Mouse (Mus musculus) MEL (cell line): ENCODE measurements around the gene Tigit. TPM values are rescaled to one million over a fixed set of nuclear protein-coding genes. Genes with fewer than 3 reads are reported as not detected.

Experiments
- DNase-seq: peaks from one replicate; pipeline ENCODE4 v3.0.0; 2011; ENCODE audit warnings: low read depth, low spot score
- H3K27ac ChIP-seq: 2 replicates; pipeline ENCODE4 v1.5.1; 2012; ENCODE audit warnings: low read depth, mild to moderate bottlenecking, control low read depth, low read length, moderate library complexity; ENCODE audit not compliant: control insufficient read depth
- H3K27me3 ChIP-seq, 2 experiments: fragments of 150-350 bp in 1 of 2; sonication (generic) in 1 of 2; 2 replicates each; pipeline ENCODE4 v1.6.1; 2012; ENCODE audit warnings: low read length in 2 of 2, mild to moderate bottlenecking in 2 of 2, improper control_type of control experiment in 1 of 2, moderate library complexity in 1 of 2; ENCODE audit not compliant: insufficient read depth in 2 of 2, control insufficient read depth in 1 of 2
- H3K36me3 ChIP-seq, 2 experiments: 2 replicates each; pipeline ENCODE4 v1.6.1; 2012 to 2014; ENCODE audit warnings: low read length in 2 of 2, improper control_type of control experiment in 1 of 2, inconsistent platforms in 1 of 2, mild to moderate bottlenecking in 1 of 2; ENCODE audit not compliant: insufficient read depth in 2 of 2, control insufficient read depth in 1 of 2
- H3K4me1 ChIP-seq, 2 experiments: fragments of 150-350 bp in 1 of 2; sonication (generic) in 1 of 2; 2 replicates each; pipeline ENCODE4 v1.6.1; 2012; ENCODE audit warnings: low read length in 2 of 2, improper control_type of control experiment in 1 of 2, mild to moderate bottlenecking in 1 of 2; ENCODE audit not compliant: insufficient read depth in 2 of 2, control insufficient read depth in 1 of 2
- H3K4me3 ChIP-seq, 2 experiments: fragments of 150-350 bp in 1 of 2; sonication (generic) in 1 of 2; 2 replicates each; pipeline ENCODE4 v1.5.1; 2012; ENCODE audit warnings: low read depth in 2 of 2, low read length in 2 of 2, mild to moderate bottlenecking in 2 of 2, moderate library complexity in 2 of 2, control low read depth in 1 of 2, improper control_type of control experiment in 1 of 2; ENCODE audit not compliant: control insufficient read depth in 1 of 2, insufficient read depth in 1 of 2
- H3K79me2 ChIP-seq: 2 replicates; pipeline ENCODE4 v1.6.1; 2012; ENCODE audit warnings: mild to moderate bottlenecking, low read length, moderate library complexity; ENCODE audit not compliant: control insufficient read depth, poor library complexity, insufficient read depth
- H3K9ac ChIP-seq: 2 replicates; pipeline ENCODE4 v1.6.1; 2012; ENCODE audit warnings: low read depth, mild to moderate bottlenecking, control low read depth, low read length, moderate library complexity; ENCODE audit not compliant: control insufficient read depth, poor library complexity, severe bottlenecking
- H3K9me3 ChIP-seq: fragments of 150-350 bp; sonication (generic); replicated peaks from 2 replicates; pipeline ENCODE4 v1.6.1; 2012; ENCODE audit warnings: mild to moderate bottlenecking, low read length, improper control_type of control experiment, moderate library complexity; ENCODE audit not compliant: insufficient read depth
- BHLHE40 ChIP-seq: IDR thresholded peaks from 2 replicates; pipeline ENCODE4 v1.6.1; 2012; ENCODE audit warnings: low read depth, mild to moderate bottlenecking, inconsistent platforms, low read length, improper control_type of control experiment, borderline replicate concordance
- CHD2 ChIP-seq: IDR thresholded peaks from 2 replicates; pipeline ENCODE4 v1.6.1; 2011; ENCODE audit warnings: low read length, improper control_type of control experiment
- CTCF ChIP-seq, 3 experiments: IDR thresholded peaks in 2 of 3; conservative IDR thresholded peaks in 1 of 3; 2 replicates each; pipeline ENCODE4 v1.5.1; 2011 to 2012; ENCODE audit warnings: low read length in 3 of 3, low read depth in 2 of 3, mild to moderate bottlenecking in 2 of 3, improper control_type of control experiment in 1 of 3, inconsistent platforms in 1 of 3, mixed read lengths in 1 of 3, moderate library complexity in 1 of 3; ENCODE audit not compliant: control insufficient read depth in 1 of 3, insufficient read depth in 1 of 3, poor library complexity in 1 of 3, severe bottlenecking in 1 of 3
- E2F4 ChIP-seq: IDR thresholded peaks from 2 replicates; pipeline ENCODE4 v1.6.1; 2011; ENCODE audit warnings: low read depth, low read length, improper control_type of control experiment, borderline replicate concordance
- ELF1 ChIP-seq: IDR thresholded peaks from 2 replicates; pipeline ENCODE4 v1.6.1; 2014; ENCODE audit warnings: low read depth, mild to moderate bottlenecking, inconsistent platforms, low read length, improper control_type of control experiment, moderate library complexity
- EP300 ChIP-seq, 2 experiments: IDR thresholded peaks; 2 replicates each; pipeline ENCODE4 v1.6.1; 2011; ENCODE audit warnings: improper control_type of control experiment in 2 of 2, low read length in 2 of 2, low read depth in 1 of 2, mild to moderate bottlenecking in 1 of 2
- ETS1 ChIP-seq: IDR thresholded peaks from 2 replicates; pipeline ENCODE4 v1.6.1; 2012; ENCODE audit warnings: low read depth, mild to moderate bottlenecking, inconsistent platforms, low read length, improper control_type of control experiment, moderate library complexity
- GABPA ChIP-seq: IDR thresholded peaks from 2 replicates; pipeline ENCODE4 v1.6.1; 2012; ENCODE audit warnings: low read depth, mild to moderate bottlenecking, inconsistent platforms, low read length, improper control_type of control experiment, moderate library complexity
- GATA1 ChIP-seq: IDR thresholded peaks from 2 replicates; pipeline ENCODE4 v1.6.1; 2011; ENCODE audit warnings: low read depth, low read length, improper control_type of control experiment
- HCFC1 ChIP-seq: IDR thresholded peaks from 2 replicates; pipeline ENCODE4 v1.6.1; 2012; ENCODE audit warnings: low read depth, mild to moderate bottlenecking, inconsistent platforms, low read length, improper control_type of control experiment, moderate library complexity
- JUND ChIP-seq: IDR thresholded peaks from 2 replicates; pipeline ENCODE4 v1.6.1; 2011; ENCODE audit warnings: low read depth, mild to moderate bottlenecking, improper control_type of control experiment, low read length
- KAT2A ChIP-seq: conservative IDR thresholded peaks from 2 replicates; pipeline ENCODE4 v1.6.1; 2012; ENCODE audit warnings: low read depth, low read length, improper control_type of control experiment, inconsistent platforms
- MAZ ChIP-seq: IDR thresholded peaks from 2 replicates; pipeline ENCODE4 v1.6.1; 2012; ENCODE audit warnings: low read depth, mild to moderate bottlenecking, inconsistent platforms, low read length, improper control_type of control experiment
- MEF2A ChIP-seq: IDR thresholded peaks from 2 replicates; pipeline ENCODE4 v1.6.1; 2014; ENCODE audit warnings: low read depth, mild to moderate bottlenecking, inconsistent platforms, low read length, improper control_type of control experiment; ENCODE audit not compliant: poor library complexity, insufficient replicate concordance, severe bottlenecking; ENCODE audit errors: extremely low read depth
- MXI1 ChIP-seq: IDR thresholded peaks from 2 replicates; pipeline ENCODE4 v1.6.1; 2011; ENCODE audit warnings: mild to moderate bottlenecking, low read depth, low read length, improper control_type of control experiment
- NRF1 ChIP-seq: IDR thresholded peaks from 2 replicates; pipeline ENCODE4 v1.6.1; 2014; ENCODE audit warnings: low read depth, mild to moderate bottlenecking, inconsistent platforms, low read length, improper control_type of control experiment, moderate library complexity; ENCODE audit not compliant: poor library complexity, insufficient read depth, severe bottlenecking
- POLR2A ChIP-seq, 2 experiments: IDR thresholded peaks; 2 replicates each; pipeline ENCODE4 v1.6.1; 2011 to 2012; ENCODE audit warnings: low read length in 2 of 2, mild to moderate bottlenecking in 2 of 2, control low read depth in 1 of 2, improper control_type of control experiment in 1 of 2, low read depth in 1 of 2, moderate library complexity in 1 of 2; ENCODE audit not compliant: control insufficient read depth in 1 of 2, insufficient read depth in 1 of 2, poor library complexity in 1 of 2
- POLR2AphosphoS2 ChIP-seq: IDR thresholded peaks from 2 replicates; pipeline ENCODE4 v1.6.1; 2011; ENCODE audit warnings: low read length, improper control_type of control experiment
- RCOR1 ChIP-seq: IDR thresholded peaks from 2 replicates; pipeline ENCODE4 v1.6.1; 2012; ENCODE audit warnings: low read depth, mild to moderate bottlenecking, inconsistent platforms, low read length, improper control_type of control experiment
- SMC3 ChIP-seq: IDR thresholded peaks from 2 replicates; pipeline ENCODE4 v1.6.1; 2011; ENCODE audit warnings: low read depth, low read length, improper control_type of control experiment
- TAL1 ChIP-seq: IDR thresholded peaks from 2 replicates; pipeline ENCODE4 v1.6.1; 2012; ENCODE audit warnings: mild to moderate bottlenecking, inconsistent platforms, low read length, moderate library complexity, mixed read lengths
- TBP ChIP-seq: IDR thresholded peaks from 2 replicates; pipeline ENCODE4 v1.8.0; 2011; ENCODE audit warnings: low read depth, low read length, improper control_type of control experiment
- USF1 ChIP-seq: IDR thresholded peaks from 2 replicates; pipeline ENCODE4 v1.6.1; 2014; ENCODE audit warnings: low read depth, mild to moderate bottlenecking, inconsistent platforms, low read length, improper control_type of control experiment, moderate library complexity
- ZC3H11A ChIP-seq: IDR thresholded peaks from 2 replicates; pipeline ENCODE4 v1.6.1; 2012; ENCODE audit warnings: low read depth, mild to moderate bottlenecking, inconsistent platforms, low read length, improper control_type of control experiment
- ZMIZ1 ChIP-seq: IDR thresholded peaks from 2 replicates; pipeline ENCODE4 v1.6.1; 2012; ENCODE audit warnings: low read depth, mild to moderate bottlenecking, inconsistent platforms, low read length, improper control_type of control experiment, moderate library complexity
- ZNF384 ChIP-seq: IDR thresholded peaks from 2 replicates; pipeline ENCODE4 v1.6.1; 2012; ENCODE audit warnings: low read depth, mild to moderate bottlenecking, inconsistent platforms, low read length, improper control_type of control experiment
- polyA plus RNA-seq, 2 experiments: library from polyadenylated mRNA; stranded (reverse) in 1 of 2; unstranded in 1 of 2; fragments of >175 nt in 1 of 2; fragments of >200 nt in 1 of 2; gene quantifications; 2 replicates each; pipeline versions ENCODE4 v1.2.1 to v1.2.4; 2012; ENCODE audit warnings: low replicate concordance in 2 of 2, low read depth in 1 of 2; ENCODE audit not compliant: insufficient read length in 2 of 2, insufficient read depth in 1 of 2, missing spikeins in 1 of 2
- total RNA-seq: library from RNA; depleted of rRNA; stranded (reverse); fragments of 300-350 nt; gene quantifications from 2 replicates; pipeline ENCODE4 v1.2.3, GENCODE M21; 2012

The Tigit gene
- total and polyA plus RNA-seq, 3 experiments, result 0.39 to 7.5 TPM; not detected in 1

DNA sequence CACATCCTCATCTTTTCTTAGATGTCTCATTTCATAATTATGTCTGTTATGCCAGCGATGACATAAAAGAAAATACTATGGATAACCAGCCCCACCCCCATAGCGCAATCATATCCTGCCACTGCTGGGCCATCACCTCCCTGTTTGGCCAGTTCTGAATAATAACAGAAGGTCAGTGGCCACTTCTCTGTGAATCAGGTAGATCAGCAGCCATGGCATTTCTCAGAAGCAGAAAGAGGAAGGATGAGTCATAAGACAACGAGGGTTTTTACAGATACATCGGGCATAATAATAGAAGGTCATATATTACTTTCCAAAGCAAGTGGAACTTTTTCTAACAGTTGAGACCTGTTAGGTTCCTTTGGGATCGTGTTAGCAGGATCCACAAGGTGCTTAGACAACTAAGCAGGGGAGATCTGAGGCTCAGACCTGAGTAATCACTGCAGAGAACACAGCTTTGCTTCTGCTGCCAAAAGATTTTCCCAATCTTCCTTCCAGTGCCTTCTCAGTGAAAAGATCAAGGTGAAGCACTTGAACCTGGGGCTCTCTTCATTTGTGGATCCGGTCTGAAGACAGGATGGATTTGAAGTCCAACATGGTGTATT, 8.7 kb downstream of the Tigit start:
- TF ChIP-seq MEF2A (no peak), ETS1 (peak; percentile 21; the same call in 1 of the 2 replicates), JUND (peak; percentile 81; the same call in 1 of the 2 replicates), TAL1 (peak; percentile 22; the same call in 1 of the 2 replicates), ZMIZ1 (no peak), EP300 (IDR thresholded peaks at IDR 0.05; ENCODE audit: low read depth in 1 of 2, low read length in 2 of 2) (peak; percentile 39 to 70), RCOR1 (no peak), POLR2AphosphoS2 (no peak), GABPA (no peak), GATA1 (peak; percentile 7; the same call in 1 of the 2 replicates), SMC3 (no peak), ZNF384 (no peak), MXI1 (no peak), MAZ (no peak), POLR2A (IDR thresholded peaks at IDR 0.05; ENCODE audit: control insufficient read depth in 1 of 2, insufficient read depth in 1 of 2, low read depth in 1 of 2, low read length in 2 of 2, poor library complexity in 1 of 2) (no peak)
- Histone ChIP-seq H3K9ac (no peak overlapping the region), H3K4me3 (no peak overlapping the region), H3K27ac (0 out of 2 replicates have a peak overlapping the region, but pooled peaks have one; percentile 10), H3K27me3 (no peaks in the 10 kb centered on the region), H3K36me3 (peaks cover 0 to 16% of the 10 kb centered on the region in 2 experiments; a peak in 2 of 4 replicates), H3K4me1 (peaks cover 0 to 22% of the 10 kb centered on the region in 2 experiments; a peak in 3 of 4 replicates), H3K79me2 (no peaks in the 10 kb centered on the region), H3K9me3 (no peaks in the 10 kb centered on the region)
- peak; percentile 65 for DNase-seq

DNA sequence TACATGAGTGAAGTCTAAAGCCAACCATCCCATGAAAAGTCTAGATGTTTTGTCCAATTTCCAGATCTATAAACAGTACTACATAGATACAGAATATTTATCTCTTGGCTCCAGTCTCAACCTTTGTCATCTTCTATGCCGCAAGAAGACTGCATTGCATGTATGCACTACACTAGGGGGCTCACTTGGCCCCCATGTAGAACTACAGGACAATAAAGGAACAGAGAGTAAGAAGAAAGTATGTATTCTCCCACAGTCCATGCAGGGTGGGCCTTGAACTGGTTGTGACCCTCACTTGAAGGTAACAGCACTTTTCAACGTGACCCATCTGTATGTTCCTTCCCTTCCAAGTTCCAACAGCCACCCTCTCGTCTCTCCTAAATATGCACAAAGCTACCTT, 9.7 kb downstream of the Tigit start:
- Histone ChIP-seq H3K27me3 (no peaks in the 10 kb centered on the region), H3K4me3 (no peak overlapping the region), H3K4me1 (peaks cover 0 to 22% of the 10 kb centered on the region in 2 experiments; a peak in 3 of 4 replicates), H3K36me3 (peaks cover 0 to 16% of the 10 kb centered on the region in 2 experiments; a peak in 2 of 4 replicates)
- no peak for DNase-seq
- TF ChIP-seq ZC3H11A (no peak), MAZ (no peak), CHD2 (no peak), JUND (no peak), USF1 (no peak), BHLHE40 (no peak), E2F4 (no peak), CTCF (IDR thresholded peaks at IDR 0.05 in 2 of 3, conservative IDR thresholded peaks at IDR 0.05 in 1 of 3; ENCODE audit: control insufficient read depth in 1 of 3, insufficient read depth in 1 of 3, low read depth in 2 of 3, low read length in 3 of 3, poor library complexity in 1 of 3, severe bottlenecking in 1 of 3) (no peak), ELF1 (no peak), ZNF384 (no peak), MEF2A (no peak), MXI1 (no peak), NRF1 (no peak), TBP (no peak), HCFC1 (no peak), RCOR1 (no peak), ETS1 (no peak), GATA1 (no peak), KAT2A (no peak)
- TF ChIP-seq, all 39 proteins: peak for 0
- H3K9me3 ChIP-seq, result no peaks in the 10 kb centered on the region
- H3K9ac ChIP-seq, result no peak overlapping the region
- H3K79me2 ChIP-seq, result no peaks in the 10 kb centered on the region
- no peak overlapping the region for H3K27ac ChIP-seq
